Mouse (Mus musculus) heart, adult 18-20 months (tissue): ENCODE data around the gene Vipas39. TPM values are rescaled to one million over a fixed set of nuclear protein-coding genes. Genes with fewer than 3 reads are reported as not detected.
"Not testable (repeated sequence)": the region's sequence is repeated elsewhere in the genome, so short reads cannot be mapped to it uniquely, and the experiment has no call there.

Experiments used
- DNase-seq, 2 experiments: peaks; one replicate each; pipeline ENCODE4 v3.0.0; 2021 to 2022; ENCODE audit warnings: mixed read lengths in 1 of 2
- long read RNA-seq, 2 experiments: library from polyadenylated mRNA; stranded (forward); transcript quantifications; one replicate each; pipeline ENCODE4 v2.0.0; 2021
- total RNA-seq, 2 experiments: library from RNA; stranded (reverse); gene quantifications; 2 replicates each; pipeline ENCODE4 v1.2.3; 2021

The Vipas39 gene
- 10 to 100 TPM; 22.0 to 24.6 TPM for total RNA-seq
- long read RNA-seq, experiment 1, transcript Vipas39-202 (20 exons, 2,524 nt) = major isoform, 16 of 20 reads
- long read RNA-seq, experiment 1, partial matches to known transcripts = 2 of 20 reads
- long read RNA-seq, experiment 1, other reads (novel, unspliced or antisense) = 2 of 20 reads
- long read RNA-seq, experiment 2, partial matches to known transcripts = 1 of 9 reads
- long read RNA-seq, experiment 2, other reads (novel, unspliced or antisense) = 4 of 9 reads

- DNase-seq = peak; percentile 93 to 96
Measured at GRCm38 (mm10) chr12:87266108-87266826, at the start of gene Vipas39, which contains the start of gene Ahsa1. Vipas39 (minus strand) TSS chr12:87266256. Ahsa1 (plus strand) TSS chr12:87266479.

GRCm38 (mm10) chr12:87313098-87313497 lies 47.0 kb upstream of the Vipas39 start:
- no peak for DNase-seq

DNA sequence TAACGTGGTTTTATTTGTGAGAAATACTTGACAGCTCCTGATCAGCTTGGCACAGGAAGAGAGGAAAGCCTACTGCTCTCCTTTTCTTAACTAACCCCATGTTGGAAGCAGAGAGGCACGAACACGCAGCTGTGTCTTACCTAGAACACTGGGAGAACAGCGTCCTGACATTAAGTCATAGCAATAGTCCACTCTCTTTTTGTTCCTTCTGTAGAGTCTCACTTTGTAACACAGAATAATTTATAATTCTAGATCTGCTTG lies 40.5 kb upstream of the Vipas39 start:
- DNase-seq = not testable (repeated sequence)

DNA sequence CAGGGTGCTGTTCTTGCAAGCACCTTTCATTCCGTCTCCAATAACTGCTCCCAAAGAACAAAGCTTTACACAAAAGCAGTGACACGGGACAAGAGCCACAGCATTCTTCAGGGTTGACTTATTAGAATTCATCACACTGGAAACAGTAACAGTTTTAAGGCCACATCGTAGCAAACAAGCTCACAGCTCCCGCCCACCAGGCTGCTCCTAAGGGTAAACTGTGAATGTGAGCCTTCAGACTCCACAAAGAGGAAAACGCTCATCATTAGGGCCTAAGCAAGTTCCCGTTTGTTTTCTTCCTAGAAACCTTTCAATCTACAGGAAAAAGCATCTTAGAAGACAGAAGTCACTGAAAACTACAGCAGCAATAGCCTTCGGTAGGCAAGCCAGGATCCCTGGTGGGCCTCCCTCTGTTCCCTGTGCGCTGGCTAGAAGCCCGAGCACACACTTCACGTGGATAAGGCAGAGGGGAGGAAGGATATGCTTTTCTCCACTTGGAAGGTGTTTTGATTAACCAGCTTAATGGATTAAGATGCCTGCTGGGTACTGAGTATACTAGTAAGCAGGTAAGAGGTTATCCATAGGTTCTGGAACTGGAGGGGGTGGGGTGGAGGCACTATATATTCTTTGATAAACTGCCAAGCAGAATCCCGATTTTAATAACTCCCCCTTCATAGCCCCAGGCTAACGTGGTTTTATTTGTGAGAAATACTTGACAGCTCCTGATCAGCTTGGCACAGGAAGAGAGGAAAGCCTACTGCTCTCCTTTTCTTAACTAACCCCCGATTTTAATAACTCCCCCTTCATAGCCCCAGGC lies 39.9 kb upstream of the Vipas39 start:
- DNase-seq = no peak

DNA sequence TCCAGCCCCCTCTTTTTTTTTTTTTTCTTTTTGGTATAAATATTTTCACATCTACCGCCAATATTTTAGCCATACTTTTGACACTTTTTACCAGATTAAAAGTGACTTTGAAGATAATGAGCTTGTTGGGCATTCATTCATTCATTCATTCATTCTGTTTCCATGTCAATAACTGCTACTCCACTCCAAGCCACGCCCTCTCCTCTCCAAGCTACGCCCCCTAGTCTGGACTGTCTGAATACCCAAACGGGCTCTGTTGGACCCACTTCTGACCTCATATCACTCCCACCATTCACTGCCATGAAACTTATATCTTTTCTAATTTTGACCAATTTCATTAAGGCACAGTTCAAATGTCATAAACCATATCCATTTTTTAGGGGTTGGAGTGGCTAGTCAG lies 35.1 kb upstream of the Vipas39 start:
- DNase-seq = no peak

DNA sequence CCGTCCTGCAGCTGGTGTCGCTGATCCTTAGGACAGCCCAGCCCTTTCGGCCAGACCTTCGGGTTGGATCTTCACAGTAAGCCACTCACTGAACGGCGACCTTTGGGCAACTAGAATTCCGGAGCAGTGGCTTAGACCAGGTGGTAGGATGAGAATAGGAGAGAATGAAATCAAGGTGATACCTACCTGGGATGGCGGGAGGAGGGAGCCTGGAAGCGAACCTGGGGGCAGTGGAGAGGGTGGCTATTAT lies 34.3 kb upstream of the Vipas39 start:
- DNase-seq = no peak

GRCm38 (mm10) chr12:87299657-87300440 lies 33.8 kb upstream of the Vipas39 start, which contains the start of gene Ism2:
Ism2 (minus strand) TSS chr12:87299705.
- DNase-seq = peak; percentile 24 to 25

DNA sequence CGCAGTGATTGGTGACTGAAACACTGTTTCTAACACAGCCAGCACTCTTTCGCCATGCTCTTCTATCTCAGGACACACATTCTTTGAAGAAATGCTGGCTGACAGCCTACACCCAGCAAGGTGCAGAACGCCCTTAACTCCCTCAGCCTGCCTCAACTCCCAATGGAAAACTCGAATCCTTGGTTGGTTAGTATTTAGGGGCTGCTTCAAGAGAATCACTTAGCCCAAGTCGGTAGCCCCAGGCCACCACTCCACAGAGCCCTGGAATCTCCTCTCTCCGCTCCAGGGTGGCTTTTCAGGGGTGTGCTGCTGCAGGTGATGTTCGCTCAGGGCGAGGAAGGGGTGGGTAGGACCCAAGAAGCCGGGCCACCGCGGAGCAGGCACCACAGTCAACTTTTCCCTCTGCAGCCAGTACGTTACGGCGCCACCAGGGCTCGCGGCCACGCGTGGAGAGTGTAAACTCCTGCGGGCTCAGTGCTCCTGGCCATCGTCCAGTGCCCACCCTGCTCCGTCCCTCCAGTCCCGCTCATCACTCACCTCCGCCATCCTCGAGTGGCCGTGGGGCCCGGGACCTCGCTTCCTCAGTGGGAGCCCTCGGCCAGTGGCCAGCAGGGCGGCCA lies 33.1 kb upstream of the Vipas39 start:
- peak in 1 of 2 experiments; percentile 42 for DNase-seq

DNA sequence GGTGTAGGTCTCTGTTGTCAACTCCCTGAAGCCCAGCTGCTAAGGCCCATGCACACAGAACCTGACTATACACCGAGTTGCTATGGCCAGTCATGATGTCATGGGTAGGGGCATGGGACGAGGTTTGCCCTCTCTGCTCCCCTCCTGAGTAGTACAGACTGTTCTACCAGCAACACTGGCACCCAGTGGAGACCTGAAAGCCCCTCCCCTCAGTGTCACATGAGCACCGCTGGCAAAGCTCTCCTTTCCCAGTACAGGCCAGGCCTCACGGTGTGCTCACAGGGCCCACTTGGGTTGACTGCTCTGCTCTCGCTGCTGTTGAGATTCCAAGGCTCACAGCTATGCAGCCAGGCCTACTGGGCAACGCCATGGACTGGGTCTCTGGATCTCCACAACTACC lies 27.9 kb upstream of the Vipas39 start:
- DNase-seq = no peak

DNA sequence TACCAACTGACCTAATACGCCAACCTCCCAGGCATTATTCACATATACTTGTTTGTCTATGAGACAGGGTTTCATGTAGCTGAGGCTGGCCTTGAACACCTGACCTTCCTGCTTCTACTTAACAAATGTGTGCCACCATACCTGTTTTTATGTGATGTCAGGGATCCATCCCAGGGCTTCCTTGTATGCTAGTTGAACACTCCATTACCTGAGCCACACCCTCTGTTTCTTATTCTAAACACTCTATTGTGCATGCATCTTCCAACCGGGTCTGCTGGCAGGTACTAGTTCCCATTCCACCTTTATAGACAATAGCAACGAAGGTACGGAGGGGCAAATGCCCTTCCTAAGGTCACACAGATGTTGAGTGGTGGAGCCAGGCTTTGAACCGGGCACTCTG lies 23.0 kb upstream of the Vipas39 start:
- DNase-seq = no peak

DNA sequence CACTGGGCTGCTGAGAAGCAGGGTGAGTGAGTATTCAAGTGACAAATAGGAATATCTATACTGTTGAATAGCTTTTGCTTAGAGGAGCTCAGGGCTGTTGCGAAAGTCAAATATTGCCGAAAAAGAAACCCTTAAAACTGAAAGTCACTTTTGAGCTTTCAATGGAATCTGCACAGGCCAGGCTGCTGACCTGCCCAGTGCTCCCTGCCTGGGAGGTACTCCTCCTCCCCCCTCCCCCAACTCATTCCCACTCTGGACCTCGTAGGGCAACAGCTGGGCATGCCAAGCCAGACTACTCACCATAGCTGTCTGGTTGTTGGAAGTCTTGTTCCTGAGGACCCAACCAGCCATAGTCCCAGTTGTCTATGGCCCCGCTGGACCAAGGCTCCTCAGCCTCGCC lies 18.7 kb upstream of the Vipas39 start:
- DNase-seq = no peak

DNA sequence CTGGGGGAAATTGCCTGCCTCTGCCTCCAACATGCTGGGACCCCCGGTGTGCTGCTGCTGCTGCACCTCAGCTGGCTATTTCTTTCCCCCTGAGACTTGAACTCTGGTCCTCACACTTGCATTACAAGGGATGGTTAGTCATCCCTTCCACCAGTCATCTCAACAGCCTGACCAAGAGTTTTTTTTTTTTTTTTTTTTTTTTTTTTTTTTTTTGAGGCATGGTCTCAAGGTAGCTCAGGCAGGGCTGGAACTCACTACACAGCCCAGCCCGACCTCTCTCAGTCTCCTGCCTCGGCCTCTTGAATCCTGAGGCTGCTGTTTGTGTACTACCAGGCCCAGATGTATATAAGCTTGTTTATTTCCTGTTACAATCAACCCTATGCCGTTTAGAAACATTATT lies 18.2 kb upstream of the Vipas39 start:
- DNase-seq = no peak

DNA sequence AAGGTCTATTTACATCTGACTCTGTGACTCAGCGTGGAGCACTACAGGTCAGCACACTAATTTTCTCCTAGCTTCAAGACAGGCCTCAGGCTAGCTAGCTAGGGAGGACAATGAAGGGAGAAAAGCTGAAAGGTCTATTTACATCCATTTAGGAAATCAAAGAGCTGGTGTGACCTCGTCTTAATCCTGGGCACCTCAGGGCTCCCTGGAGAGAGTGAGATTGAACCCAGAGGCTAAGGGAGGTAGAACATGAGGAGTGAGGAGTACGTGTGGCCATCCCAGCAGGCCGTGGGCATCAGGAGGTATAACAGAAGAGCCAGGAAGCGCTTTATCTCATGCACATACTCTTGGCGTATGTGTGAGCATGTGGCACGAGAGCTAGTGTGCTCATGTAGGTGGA lies 17.6 kb upstream of the Vipas39 start:
- no peak for DNase-seq

GRCm38 (mm10) chr12:87282743-87283142 lies 16.7 kb upstream of the Vipas39 start:
- DNase-seq = no peak

- no peak for DNase-seq
Measured at GRCm38 (mm10) chr12:87281766-87282165, 15.7 kb upstream of the Vipas39 start.

DNA sequence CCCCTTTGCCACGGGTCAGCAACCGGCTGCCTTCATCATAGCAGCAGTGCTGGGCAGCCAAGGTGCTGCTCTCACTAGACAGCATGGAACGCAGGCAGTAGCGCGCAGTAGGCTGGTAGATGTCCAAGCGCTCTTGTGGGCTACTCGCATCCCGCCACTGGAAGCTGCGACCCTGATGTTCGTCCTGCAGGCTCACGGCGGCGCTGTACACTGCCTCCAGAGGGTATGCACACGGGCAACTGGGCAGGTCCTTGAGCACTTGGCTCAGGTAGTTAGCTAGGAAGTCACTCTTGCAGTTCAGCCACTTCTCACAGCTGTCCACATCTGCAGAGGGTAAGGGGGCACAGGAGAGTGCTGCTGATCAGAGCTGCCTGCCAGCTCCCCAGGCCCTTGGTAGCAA lies 13.8 kb upstream of the Vipas39 start:
- no peak for DNase-seq

DNA sequence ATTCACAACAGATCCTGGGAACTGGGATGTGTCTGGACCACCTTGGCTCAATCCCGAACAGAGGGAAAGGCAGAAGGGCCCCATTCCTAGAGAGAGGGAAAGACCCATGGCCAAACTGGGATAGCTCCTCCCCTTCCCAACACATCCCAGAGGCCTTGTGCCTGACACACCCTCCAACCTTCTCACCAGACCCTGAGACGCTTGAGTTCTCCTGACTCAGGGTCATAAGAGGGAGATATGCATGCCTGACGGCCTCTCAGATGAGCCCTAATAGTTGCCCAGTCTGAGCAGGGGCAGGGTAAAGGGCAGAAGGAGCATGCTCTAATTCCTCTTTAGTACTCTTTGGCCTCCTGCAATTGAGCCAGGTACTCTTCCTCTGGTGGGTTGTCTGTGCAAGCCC lies 13.3 kb upstream of the Vipas39 start:
- DNase-seq = no peak

DNA sequence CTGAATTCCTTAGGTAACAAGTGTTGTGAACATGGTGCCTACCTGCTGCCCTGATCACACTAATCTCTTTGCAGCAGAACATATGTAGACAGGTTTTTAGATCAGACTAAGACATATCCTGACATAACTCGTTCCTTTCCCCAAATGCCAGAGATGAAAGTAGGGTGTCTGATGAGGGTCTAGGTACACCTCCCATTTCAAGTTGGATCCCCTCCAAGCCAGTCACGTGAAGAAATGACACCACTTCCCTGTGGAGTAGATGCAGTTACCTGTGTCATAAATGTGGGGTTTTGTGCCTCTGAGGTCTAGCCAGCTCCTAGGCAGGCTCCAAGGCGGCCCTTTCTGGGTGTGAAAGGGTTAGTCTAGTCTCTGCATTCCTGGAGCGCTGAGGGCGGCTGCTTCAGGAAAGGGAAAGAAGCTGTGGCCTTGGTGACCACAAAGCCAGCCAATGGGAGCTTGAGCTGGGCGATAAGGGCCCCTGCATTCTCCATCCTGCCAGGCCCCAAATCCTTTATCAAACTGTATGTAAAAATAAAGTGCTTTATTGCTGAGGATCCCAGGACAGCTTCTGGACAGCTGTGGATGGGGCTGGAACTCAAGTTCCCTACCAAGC lies 12.2 kb upstream of the Vipas39 start:
- no peak for DNase-seq

GRCm38 (mm10) chr12:87277251-87277650 lies 11.2 kb upstream of the Vipas39 start:
- not testable (repeated sequence) for DNase-seq

DNA sequence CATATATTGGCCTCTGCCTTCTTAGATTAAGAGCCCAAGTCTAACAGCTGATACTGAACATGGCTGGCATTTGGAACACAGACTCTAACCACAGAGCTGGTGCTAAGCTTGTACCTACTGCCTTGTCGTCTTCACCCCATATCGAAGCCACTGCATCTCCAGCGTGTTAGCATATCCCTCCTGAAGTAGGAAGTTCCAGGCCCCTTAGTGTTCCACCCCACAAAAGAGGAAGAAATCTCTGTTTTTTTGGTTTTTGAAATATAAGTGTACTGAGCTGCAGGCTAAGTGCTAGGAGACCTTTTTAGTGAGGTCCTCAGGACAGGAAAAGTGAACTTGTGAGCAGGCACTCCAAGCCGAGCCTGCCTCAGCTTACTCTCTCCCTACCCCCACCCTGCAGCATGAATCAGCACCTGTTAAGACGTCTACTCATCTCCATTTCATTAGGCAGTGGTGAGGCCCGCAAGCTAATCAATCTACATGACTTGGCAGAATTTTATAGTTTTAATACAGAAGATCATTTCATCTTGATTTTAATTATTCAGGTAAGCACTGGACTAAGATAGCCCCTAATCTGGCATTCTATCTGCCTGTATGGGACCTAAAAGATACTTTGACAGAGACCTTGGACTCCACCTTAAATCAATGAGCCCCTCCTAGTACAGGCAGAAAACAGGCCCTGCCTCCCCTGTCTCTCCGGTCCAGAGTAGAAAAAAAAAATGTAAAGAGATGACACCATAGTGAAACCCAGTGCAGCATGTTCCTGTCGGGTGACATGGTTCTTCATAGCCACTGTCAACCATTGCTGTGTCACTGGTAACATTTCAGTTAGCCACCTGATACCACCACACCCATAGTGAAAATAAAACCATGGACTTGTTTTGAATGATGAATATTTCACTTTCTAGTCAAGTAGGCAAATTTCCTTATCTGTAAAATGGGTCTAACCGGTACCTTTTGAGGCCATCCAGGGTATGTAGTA lies 9.1 kb upstream of the Vipas39 start:
- no peak for DNase-seq

DNA sequence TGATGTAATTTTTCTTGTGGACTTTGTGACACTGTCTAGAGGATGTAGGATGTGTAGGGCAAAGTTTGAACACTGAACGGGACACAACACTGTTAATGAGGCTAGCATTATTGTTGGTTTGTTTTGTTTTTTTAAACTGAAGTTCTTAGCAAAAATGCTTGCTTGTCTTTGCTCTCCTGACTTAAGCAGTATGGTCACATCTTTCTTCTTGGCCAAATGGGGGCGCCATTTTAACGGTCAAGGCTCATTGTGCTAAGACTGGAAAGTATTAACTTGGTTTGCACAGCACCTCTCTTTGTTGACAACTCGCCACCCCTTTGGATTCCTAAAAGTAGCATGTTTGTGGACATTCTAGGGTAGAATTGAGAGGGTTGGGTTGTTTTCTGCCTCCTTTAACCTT lies 1.6 kb upstream of the Vipas39 start:
- peak; percentile 15 to 22 for DNase-seq
